Mouse (Mus musculus): ENCODE data around the gene Zfp658.

GRCm38 (mm10) chr7:43562006-43562633 lies at the start of gene Zfp658:
- TF ChIP-seq CTCF (IDR thresholded peaks at IDR 0.05; ENCODE audit: low read depth, low read length) (no peak), POLR2A (IDR thresholded peaks at IDR 0.05; ENCODE audit: borderline replicate concordance, low read depth, low read length) (no peak)
